8 mouse cellular contexts compared by ENCODE assay signal in the genomic region with DNA sequence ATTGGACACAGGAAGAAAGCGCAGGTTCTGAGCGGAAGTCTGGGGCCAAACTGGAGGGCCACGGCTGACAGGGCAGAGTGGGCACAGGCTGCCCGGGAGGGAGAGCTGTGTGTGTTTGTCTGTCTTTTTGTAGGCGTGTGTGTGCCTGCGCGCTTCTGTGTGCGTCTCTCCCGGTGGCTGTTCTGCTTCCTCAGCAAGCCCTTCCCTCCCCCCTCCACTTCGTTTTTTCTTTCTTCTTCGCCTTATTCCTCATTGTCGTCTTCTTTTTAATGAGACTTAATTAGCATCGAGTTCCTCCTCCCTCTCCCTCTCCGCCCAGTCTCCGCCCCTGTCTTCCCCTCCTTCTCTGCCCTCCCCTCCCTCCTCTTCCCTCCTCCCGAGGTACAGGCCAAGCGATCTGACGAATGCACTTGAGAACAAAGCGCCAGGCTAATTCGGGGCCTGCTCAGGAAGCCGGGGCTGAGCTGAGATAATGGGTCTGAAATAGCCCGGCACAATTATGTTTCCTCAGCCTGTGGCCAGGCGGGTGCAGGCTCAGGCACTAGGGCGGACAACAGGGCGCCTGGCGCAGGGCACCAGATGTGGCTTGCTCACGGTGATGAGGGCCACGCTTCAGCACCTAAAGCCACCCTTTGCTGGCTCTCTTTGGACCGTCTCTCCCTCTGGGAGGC.
A peak's percentile ranks its signal among the peaks of the same experiment; 100 is the strongest.
DNase-seq lines count a peak whose midpoint lies in the region; ATAC-seq and TF ChIP-seq lines count a peak whose summit lies in the region.

No protein-coding gene starts in this region.

- peak overlapping the region; percentile 54 for H3K4me2 ChIP-seq in embryonic facial prominence, embryonic 13.5 days
- H3K4me2 ChIP-seq in limb, embryonic 13.5 days (replicated peaks): peak overlapping the region; percentile 53
- peak overlapping the region; percentile 47 for H3K4me2 ChIP-seq in midbrain, embryonic 13.5 days (replicated peaks)

- H3K36me3 ChIP-seq in embryonic facial prominence, embryonic 13.5 days: no peaks in the 10 kb centered on the region
- H3K36me3 ChIP-seq in heart, embryonic 10.5 days: no peaks in the 10 kb centered on the region
- H3K36me3 ChIP-seq in limb, embryonic 13.5 days: no peaks in the 10 kb centered on the region
- no peaks in the 10 kb centered on the region for H3K36me3 ChIP-seq in midbrain, embryonic 13.5 days
- no peaks in the 10 kb centered on the region for H3K36me3 ChIP-seq in testis, adult 2 months (ENCODE audit: control insufficient read depth, insufficient read depth, low read length)

- TF ChIP-seq POLR2A in testis, adult 2 months (IDR thresholded peaks at IDR 0.05; ENCODE audit: control insufficient read depth, low read depth, low read length): no peak

- peak; percentile 22 for DNase-seq in CD4-positive, CD25-positive, alpha-beta regulatory T cell, adult 2 months (ENCODE audit: low read depth, low spot score)
- DNase-seq in adrenal gland, postnatal 25 days: peak; percentile 62
- peak; percentile 90 for DNase-seq in heart, embryonic 10.5 days (ENCODE audit: low spot score)
- DNase-seq in kidney, adult 9 months: peak; percentile 77

- peak overlapping the region; percentile 25 for H3K4me3 ChIP-seq in embryonic facial prominence, embryonic 13.5 days
- peak overlapping the region; percentile 45 for H3K4me3 ChIP-seq in heart, embryonic 10.5 days
- peak overlapping the region; percentile 25 for H3K4me3 ChIP-seq in limb, embryonic 13.5 days
- no peak overlapping the region for H3K4me3 ChIP-seq in midbrain, embryonic 13.5 days (replicated peaks)
- H3K4me3 ChIP-seq in testis, adult 2 months (ENCODE audit: control insufficient read depth, low read depth, low read length): peak overlapping the region; percentile 36

- TF ChIP-seq CTCF in testis, adult 2 months (IDR thresholded peaks at IDR 0.05; ENCODE audit: control insufficient read depth, insufficient read depth, insufficient replicate concordance, low read depth, low read length): no peak

- 38% methylated on average over 29 of the region's 29 CpGs for WGBS in embryonic facial prominence, embryonic 13.5 days
- 17% methylated on average over 29 of the region's 29 CpGs for whole genome bisulfite sequencing in heart, embryonic 10.5 days
- 34% methylated on average over 28 of the region's 29 CpGs for WGBS in limb, embryonic 13.5 days
- WGBS in midbrain, embryonic 13.5 days: 27% methylated on average over 29 of the region's 29 CpGs

- peak overlapping the region; percentile 78 for H3K27ac ChIP-seq in embryonic facial prominence, embryonic 13.5 days
- peak overlapping the region; percentile 91 for H3K27ac ChIP-seq in heart, embryonic 10.5 days
- peak overlapping the region; percentile 85; the same call in 1 of the 2 replicates for H3K27ac ChIP-seq in limb, embryonic 13.5 days
- peak overlapping the region; percentile 85 for H3K27ac ChIP-seq in midbrain, embryonic 13.5 days
- no peak overlapping the region for H3K27ac ChIP-seq in testis, adult 2 months (ENCODE audit: control insufficient read depth, insufficient read depth, low read depth, low read length)

- H3K27me3 ChIP-seq in embryonic facial prominence, embryonic 13.5 days: peaks cover 61% of the 10 kb centered on the region
- H3K27me3 ChIP-seq in heart, embryonic 10.5 days (ENCODE audit: insufficient read depth, poor library complexity, severe bottlenecking): peaks cover 82% of the 10 kb centered on the region
- peaks cover 39% of the 10 kb centered on the region; the same call in 1 of the 2 replicates for H3K27me3 ChIP-seq in limb, embryonic 13.5 days
- peaks cover 59% of the 10 kb centered on the region; the same call in 1 of the 2 replicates for H3K27me3 ChIP-seq in midbrain, embryonic 13.5 days
- no peaks in the 10 kb centered on the region for H3K27me3 ChIP-seq in testis, adult 2 months (ENCODE audit: control insufficient read depth, insufficient read depth, low read length)

- peaks cover 29% of the 10 kb centered on the region for H3K4me1 ChIP-seq in embryonic facial prominence, embryonic 13.5 days
- H3K4me1 ChIP-seq in heart, embryonic 10.5 days: peaks cover 55% of the 10 kb centered on the region
- peaks cover 38% of the 10 kb centered on the region for H3K4me1 ChIP-seq in limb, embryonic 13.5 days
- H3K4me1 ChIP-seq in midbrain, embryonic 13.5 days (replicated peaks): peaks cover 21% of the 10 kb centered on the region
- peaks cover 6% of the 10 kb centered on the region for H3K4me1 ChIP-seq in testis, adult 2 months (ENCODE audit: control insufficient read depth, insufficient read depth, low read length)

- peak overlapping the region; percentile 57 for H3K9ac ChIP-seq in embryonic facial prominence, embryonic 13.5 days
- H3K9ac ChIP-seq in limb, embryonic 13.5 days: peak overlapping the region; percentile 50; the same call in 1 of the 2 replicates
- peak overlapping the region; percentile 48; the same call in 1 of the 2 replicates for H3K9ac ChIP-seq in midbrain, embryonic 13.5 days (replicated peaks)

- ATAC-seq in embryonic facial prominence, embryonic 13.5 days (ENCODE audit: insufficient number of reproducible peaks, insufficient read depth, low FRiP score, low TSS enrichment, low read depth): peak; percentile 49; the same call in 1 of the 2 replicates
- ATAC-seq in limb, embryonic 13.5 days (ENCODE audit: low FRiP score, low read depth): peak; percentile 62
- ATAC-seq in midbrain, embryonic 13.5 days: peak; percentile 86

- H3K9me3 ChIP-seq in embryonic facial prominence, embryonic 13.5 days: no peaks in the 10 kb centered on the region
- no peaks in the 10 kb centered on the region for H3K9me3 ChIP-seq in heart, embryonic 10.5 days
- no peaks in the 10 kb centered on the region for H3K9me3 ChIP-seq in limb, embryonic 13.5 days
- H3K9me3 ChIP-seq in midbrain, embryonic 13.5 days: no peaks in the 10 kb centered on the region

Comparison
In these comparisons a context has a peak if more than half of its experiments do, and no peak if none do; other contexts are left out.
1. DNase-seq: peak in every context shown above with its lines; median percentile 90 in heart, embryonic 10.5 days; 77 in kidney, adult 9 months; 62 in adrenal gland, postnatal 25 days; 22 in CD4-positive, CD25-positive, alpha-beta regulatory T cell, adult 2 months.